Mouse (Mus musculus): ENCODE measurements around the gene Fat1. TPM values are rescaled to one million over a fixed set of nuclear protein-coding genes. Genes with fewer than 3 reads are reported as not detected.

Gene Fat1
- total and polyA plus RNA-seq, 3 experiments: under 0.01 TPM; not detected in 2

DNA sequence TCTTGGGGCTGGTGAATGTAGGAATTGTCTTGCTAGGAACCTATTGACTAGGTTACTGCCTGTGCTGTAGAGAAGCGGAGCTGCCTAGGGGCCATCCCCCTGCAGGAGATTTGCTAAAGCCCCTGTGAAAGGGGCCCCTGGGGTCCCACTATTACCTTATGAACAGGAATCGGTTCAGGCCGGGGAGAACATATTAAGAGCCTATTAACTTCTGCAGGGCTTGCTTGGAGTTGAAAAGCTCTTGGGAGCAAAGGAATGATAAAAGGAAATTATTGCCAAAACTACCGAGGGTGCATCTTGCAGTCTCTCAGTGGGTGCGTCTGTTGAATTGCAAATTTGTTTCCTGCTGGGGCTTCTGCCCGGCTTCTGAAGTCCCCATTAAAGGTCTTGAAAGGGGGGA is 36.1 kb downstream of the Fat1 start:
- Histone ChIP-seq H3K9ac (ENCODE audit: control insufficient read depth, low read depth, low read length, poor library complexity, severe bottlenecking) (no peak overlapping the region), H3K27me3 (ENCODE audit: control insufficient read depth in 1 of 2, insufficient read depth in 2 of 2, low read length in 2 of 2) (no peaks in the 10 kb centered on the region), H3K27ac (ENCODE audit: control insufficient read depth, low read depth, low read length) (no peak overlapping the region), H3K9me3 (replicated peaks; ENCODE audit: insufficient read depth, low read length) (no peaks in the 10 kb centered on the region), H3K79me2 (ENCODE audit: control insufficient read depth, insufficient read depth, low read length, poor library complexity) (no peaks in the 10 kb centered on the region), H3K4me3 (ENCODE audit: control insufficient read depth in 1 of 2, insufficient read depth in 1 of 2, low read depth in 2 of 2, low read length in 2 of 2) (no peak overlapping the region), H3K36me3 (ENCODE audit: control insufficient read depth in 1 of 2, insufficient read depth in 2 of 2, low read length in 2 of 2) (no peaks in the 10 kb centered on the region), H3K4me1 (ENCODE audit: control insufficient read depth in 1 of 2, insufficient read depth in 2 of 2, low read length in 2 of 2) (no peaks in the 10 kb centered on the region)
- TF ChIP-seq TAL1 (IDR thresholded peaks at IDR 0.05; ENCODE audit: low read length) (no peak), CTCF (IDR thresholded peaks at IDR 0.05 in 2 of 3, conservative IDR thresholded peaks at IDR 0.05 in 1 of 3; ENCODE audit: control insufficient read depth in 1 of 3, insufficient read depth in 1 of 3, low read depth in 2 of 3, low read length in 3 of 3, poor library complexity in 1 of 3, severe bottlenecking in 1 of 3) (no peak), ELF1 (IDR thresholded peaks at IDR 0.05; ENCODE audit: low read depth, low read length) (no peak), MAFK (IDR thresholded peaks at IDR 0.05; ENCODE audit: borderline replicate concordance, low read depth, low read length) (no peak), MYC (IDR thresholded peaks at IDR 0.05; ENCODE audit: low read depth, low read length) (no peak), RCOR1 (IDR thresholded peaks at IDR 0.05; ENCODE audit: low read depth, low read length) (no peak), ZNF384 (IDR thresholded peaks at IDR 0.05; ENCODE audit: low read depth, low read length) (no peak), USF1 (IDR thresholded peaks at IDR 0.05; ENCODE audit: low read depth, low read length) (no peak), GABPA (IDR thresholded peaks at IDR 0.05; ENCODE audit: low read depth, low read length) (no peak)
- no peak for DNase-seq (ENCODE audit: low read depth, low spot score)

DNA sequence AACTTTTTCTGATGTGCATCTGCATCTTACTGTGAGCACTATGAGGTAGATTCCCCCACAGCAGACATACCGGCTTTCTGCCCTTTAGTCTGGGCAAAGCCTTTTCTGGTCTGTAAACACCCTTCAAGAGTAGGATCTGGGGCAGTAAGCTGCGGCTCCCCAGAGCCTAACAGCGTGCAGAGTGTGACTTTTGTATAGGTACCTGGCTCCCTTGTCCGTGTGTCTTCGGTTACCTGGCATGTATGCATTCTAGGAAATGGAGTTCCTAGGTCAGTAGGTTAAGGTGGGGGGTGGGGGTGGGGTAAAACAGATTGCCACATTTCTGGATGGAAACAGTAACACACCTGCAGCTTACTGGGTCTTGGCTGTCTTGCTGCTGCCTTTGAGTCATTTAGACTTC is 36.7 kb downstream of the Fat1 start:
- Histone ChIP-seq H3K36me3 (ENCODE audit: control insufficient read depth in 1 of 2, insufficient read depth in 2 of 2, low read length in 2 of 2) (no peaks in the 10 kb centered on the region), H3K27me3 (ENCODE audit: control insufficient read depth in 1 of 2, insufficient read depth in 2 of 2, low read length in 2 of 2) (no peaks in the 10 kb centered on the region), H3K4me3 (ENCODE audit: control insufficient read depth in 1 of 2, insufficient read depth in 1 of 2, low read depth in 2 of 2, low read length in 2 of 2) (no peak overlapping the region), H3K79me2 (ENCODE audit: control insufficient read depth, insufficient read depth, low read length, poor library complexity) (no peaks in the 10 kb centered on the region), H3K27ac (ENCODE audit: control insufficient read depth, low read depth, low read length) (no peak overlapping the region), H3K9ac (ENCODE audit: control insufficient read depth, low read depth, low read length, poor library complexity, severe bottlenecking) (no peak overlapping the region), H3K4me1 (ENCODE audit: control insufficient read depth in 1 of 2, insufficient read depth in 2 of 2, low read length in 2 of 2) (no peaks in the 10 kb centered on the region), H3K9me3 (replicated peaks; ENCODE audit: insufficient read depth, low read length) (no peaks in the 10 kb centered on the region)
- DNase-seq (ENCODE audit: low read depth, low spot score): no peak
- no peak for TF ChIP-seq USF2 (IDR thresholded peaks at IDR 0.05; ENCODE audit: borderline replicate concordance in 1 of 2, insufficient read depth in 1 of 2, low read depth in 1 of 2, low read length in 2 of 2)
- no peak for TF ChIP-seq ELF1 (IDR thresholded peaks at IDR 0.05; ENCODE audit: low read depth, low read length)
- no peak for TF ChIP-seq TCF12 (IDR thresholded peaks at IDR 0.05; ENCODE audit: low read depth, low read length)
- no peak for TF ChIP-seq POLR2A (IDR thresholded peaks at IDR 0.05; ENCODE audit: control insufficient read depth in 1 of 2, insufficient read depth in 1 of 2, low read depth in 1 of 2, low read length in 2 of 2, poor library complexity in 1 of 2)
- no peak for TF ChIP-seq EP300 (IDR thresholded peaks at IDR 0.05; ENCODE audit: low read depth in 1 of 2, low read length in 2 of 2)
- TF ChIP-seq CHD2 (IDR thresholded peaks at IDR 0.05; ENCODE audit: low read length): no peak
- no peak for TF ChIP-seq NRF1 (IDR thresholded peaks at IDR 0.05; ENCODE audit: insufficient read depth, low read depth, low read length, poor library complexity, severe bottlenecking)
- TF ChIP-seq ZC3H11A (IDR thresholded peaks at IDR 0.05; ENCODE audit: low read depth, low read length): no peak
- no peak for TF ChIP-seq HCFC1 (IDR thresholded peaks at IDR 0.05; ENCODE audit: low read depth, low read length)
- TF ChIP-seq MXI1 (IDR thresholded peaks at IDR 0.05; ENCODE audit: low read depth, low read length): no peak
- no peak for TF ChIP-seq ZMIZ1 (IDR thresholded peaks at IDR 0.05; ENCODE audit: low read depth, low read length)
- TF ChIP-seq GABPA (IDR thresholded peaks at IDR 0.05; ENCODE audit: low read depth, low read length): no peak
- no peak for TF ChIP-seq RAD21 (IDR thresholded peaks at IDR 0.05; ENCODE audit: low read depth, low read length)
- TF ChIP-seq GATA1 (IDR thresholded peaks at IDR 0.05; ENCODE audit: low read depth, low read length): no peak
